In genomic region chr1:133083942-133084625, GRCm38 (mm10) we compare ENCODE assay signal across 8 mouse cellular contexts. TPM values are rescaled to one million over a fixed set of nuclear protein-coding genes. Genes with fewer than 3 reads are reported as not detected.
DNase-seq lines count a peak whose midpoint lies in the region; ATAC-seq and TF ChIP-seq lines count a peak whose summit lies in the region.

No protein-coding gene starts in this region.

- no peak for DNase-seq in forebrain, embryonic 10.5 days (ENCODE audit: extremely low spot score, low spot score)
- DNase-seq in embryonic facial prominence, embryonic 14.5 days (ENCODE audit: low spot score) = peak; percentile 31
- no peak for DNase-seq in adrenal gland, postnatal 4 days (ENCODE audit: low spot score in 2 of 2)
- DNase-seq in frontal cortex, adult 2 months (ENCODE audit: extremely low spot score in 1 of 2, low spot score in 1 of 2) = no peak
- DNase-seq in ovary, adult 18-20 months (ENCODE audit: low spot score) = no peak

- peaks cover 78% of the 10 kb centered on the region for H3K4me1 ChIP-seq in forebrain, embryonic 10.5 days
- peaks cover 47% of the 10 kb centered on the region for H3K4me1 ChIP-seq in forebrain, embryonic 13.5 days
- no peaks in the 10 kb centered on the region for H3K4me1 ChIP-seq in embryonic facial prominence, embryonic 14.5 days (ENCODE audit: control insufficient read depth, insufficient read depth, low read length)
- H3K4me1 ChIP-seq in intestine, postnatal 0 days (replicated peaks; ENCODE audit: control insufficient read depth, insufficient read depth, low read length) = peaks cover 4% of the 10 kb centered on the region

- no peak overlapping the region for H3K4me2 ChIP-seq in forebrain, embryonic 13.5 days
- no peak overlapping the region for H3K4me2 ChIP-seq in embryonic facial prominence, embryonic 14.5 days (ENCODE audit: low read depth, low read length)
- peak overlapping the region; percentile 47 for H3K4me2 ChIP-seq in intestine, postnatal 0 days (replicated peaks; ENCODE audit: low read depth)

- H3K27ac ChIP-seq in forebrain, embryonic 10.5 days = peak overlapping the region; percentile 73
- no peak overlapping the region for H3K27ac ChIP-seq in forebrain, embryonic 13.5 days
- no peak overlapping the region for H3K27ac ChIP-seq in embryonic facial prominence, embryonic 14.5 days (replicated peaks; ENCODE audit: low read depth, low read length)
- peak overlapping the region; percentile 76 for H3K27ac ChIP-seq in intestine, postnatal 0 days (ENCODE audit: low read depth, low read length)

- no peak for TF ChIP-seq CTCF in intestine, postnatal 0 days (IDR thresholded peaks at IDR 0.05; ENCODE audit: low read depth)

- no peak overlapping the region for H3K4me3 ChIP-seq in forebrain, embryonic 10.5 days
- no peak overlapping the region for H3K4me3 ChIP-seq in forebrain, embryonic 13.5 days
- no peak overlapping the region for H3K4me3 ChIP-seq in embryonic facial prominence, embryonic 14.5 days (ENCODE audit: low read depth, low read length)
- H3K4me3 ChIP-seq in intestine, postnatal 0 days (ENCODE audit: low read depth, low read length) = no peak overlapping the region

- no peaks in the 10 kb centered on the region for H3K9me3 ChIP-seq in forebrain, embryonic 10.5 days
- no peaks in the 10 kb centered on the region for H3K9me3 ChIP-seq in forebrain, embryonic 13.5 days (replicated peaks)
- H3K9me3 ChIP-seq in embryonic facial prominence, embryonic 14.5 days (ENCODE audit: control insufficient read depth, low read length) = no peaks in the 10 kb centered on the region
- no peaks in the 10 kb centered on the region for H3K9me3 ChIP-seq in intestine, postnatal 0 days (ENCODE audit: control insufficient read depth)

- H3K36me3 ChIP-seq in forebrain, embryonic 10.5 days (replicated peaks) = peaks cover 84% of the 10 kb centered on the region
- peaks cover 76% of the 10 kb centered on the region for H3K36me3 ChIP-seq in forebrain, embryonic 13.5 days (ENCODE audit: poor library complexity, severe bottlenecking)
- H3K36me3 ChIP-seq in embryonic facial prominence, embryonic 14.5 days (ENCODE audit: control insufficient read depth, insufficient read depth, low read length) = peaks cover 23% of the 10 kb centered on the region
- H3K36me3 ChIP-seq in intestine, postnatal 0 days (ENCODE audit: control insufficient read depth, insufficient read depth) = peaks cover 24% of the 10 kb centered on the region

- no peak overlapping the region for H3K9ac ChIP-seq in forebrain, embryonic 13.5 days
- no peak overlapping the region for H3K9ac ChIP-seq in embryonic facial prominence, embryonic 14.5 days (ENCODE audit: low read depth, low read length)
- no peak overlapping the region for H3K9ac ChIP-seq in intestine, postnatal 0 days (ENCODE audit: low read depth, low read length)

- no peak for ATAC-seq in forebrain, embryonic 13.5 days
- ATAC-seq in embryonic facial prominence, embryonic 14.5 days (ENCODE audit: low read depth) = no peak
- peak; percentile 90 for ATAC-seq in intestine, postnatal 0 days
- ATAC-seq in neutrophil, adult 5-6 weeks (ENCODE audit: extremely low read depth, insufficient number of reproducible peaks, low FRiP score, poor library complexity, severe bottlenecking) = peak; percentile 33; the same call in 1 of the 2 replicates

- WGBS in forebrain, embryonic 10.5 days = 73% methylated on average over 11 of the region's 11 CpGs
- 76% methylated on average over 11 of the region's 11 CpGs for WGBS in forebrain, embryonic 13.5 days
- 56% methylated on average over 9 of the region's 11 CpGs for WGBS in embryonic facial prominence, embryonic 14.5 days
- WGBS in intestine, postnatal 0 days = 31% methylated on average over 11 of the region's 11 CpGs

- no peaks in the 10 kb centered on the region for H3K27me3 ChIP-seq in forebrain, embryonic 10.5 days (ENCODE audit: poor library complexity, severe bottlenecking)
- H3K27me3 ChIP-seq in forebrain, embryonic 13.5 days = no peaks in the 10 kb centered on the region
- no peaks in the 10 kb centered on the region for H3K27me3 ChIP-seq in embryonic facial prominence, embryonic 14.5 days (replicated peaks; ENCODE audit: control insufficient read depth, insufficient read depth, low read length)
- H3K27me3 ChIP-seq in intestine, postnatal 0 days (replicated peaks; ENCODE audit: control insufficient read depth, insufficient read depth, low read length) = no peaks in the 10 kb centered on the region

RNA-seq across cellular contexts. Expression of gene Pik3c2b, which starts 38.6 kb away (rescaled TPM):
- 13.6 and 13.7 TPM in 2 replicates for polyA plus RNA-seq in forebrain, embryonic 10.5 days (2016; fragmentation: Nextera tagmentation; extraction: Ambion mirVana)
- 15.5 and 15.9 TPM in 2 replicates for polyA plus RNA-seq in forebrain, embryonic 13.5 days (2015; fragmentation: Nextera tagmentation; extraction: Ambion mirVana)
- 7.0 and 7.1 TPM in 2 replicates for polyA plus RNA-seq in embryonic facial prominence, embryonic 14.5 days (2014; fragmentation: Nextera tagmentation; extraction: Ambion mirVana)
- 3.1 TPM in 2 replicates for polyA plus RNA-seq in intestine, postnatal 0 days (2015; fragmentation: Nextera tagmentation; extraction: Ambion mirVana)
- total RNA-seq in neutrophil, adult 5-6 weeks (2017) = 33.1 and 34.9 TPM in 2 replicates
- total RNA-seq in adrenal gland, postnatal 4 days (2021) = 10 to 100 TPM; 11.0 to 11.2 TPM
- 14.9 and 16.2 TPM in 2 replicates for polyA plus RNA-seq in frontal cortex, adult 2 months (2012; rRNA removed)

RNA-seq across cellular contexts. Expression of gene Ppp1r15b, which starts 46.9 kb away (rescaled TPM):
- 59.1 and 59.3 TPM in 2 replicates for polyA plus RNA-seq in forebrain, embryonic 10.5 days (2016; fragmentation: Nextera tagmentation; extraction: Ambion mirVana)
- polyA plus RNA-seq in forebrain, embryonic 13.5 days (2015; fragmentation: Nextera tagmentation; extraction: Ambion mirVana) = 34.8 and 38.6 TPM in 2 replicates
- polyA plus RNA-seq in embryonic facial prominence, embryonic 14.5 days (2014; fragmentation: Nextera tagmentation; extraction: Ambion mirVana) = 42.0 and 42.1 TPM in 2 replicates
- polyA plus RNA-seq in intestine, postnatal 0 days (2015; fragmentation: Nextera tagmentation; extraction: Ambion mirVana) = 28.5 and 33.0 TPM in 2 replicates
- total RNA-seq in neutrophil, adult 5-6 weeks (2017) = 119 and 126 TPM in 2 replicates
- total RNA-seq in adrenal gland, postnatal 4 days (2021) = 10 to 100 TPM; 71.6 to 75.0 TPM
- polyA plus RNA-seq in frontal cortex, adult 2 months (2012; rRNA removed) = 26.3 and 27.2 TPM in 2 replicates

RNA-seq across cellular contexts. Expression of gene Mdm4, which starts 53.7 kb away (rescaled TPM):
- polyA plus RNA-seq in forebrain, embryonic 10.5 days (2016; fragmentation: Nextera tagmentation; extraction: Ambion mirVana) = 38.5 and 38.8 TPM in 2 replicates
- 44.8 and 46.3 TPM in 2 replicates for polyA plus RNA-seq in forebrain, embryonic 13.5 days (2015; fragmentation: Nextera tagmentation; extraction: Ambion mirVana)
- 33.4 and 40.3 TPM in 2 replicates for polyA plus RNA-seq in embryonic facial prominence, embryonic 14.5 days (2014; fragmentation: Nextera tagmentation; extraction: Ambion mirVana)
- 10.0 and 13.1 TPM in 2 replicates for polyA plus RNA-seq in intestine, postnatal 0 days (2015; fragmentation: Nextera tagmentation; extraction: Ambion mirVana)
- total RNA-seq in neutrophil, adult 5-6 weeks (2017) = 312 and 322 TPM in 2 replicates
- 100 to 1,000 TPM; 119 to 122 TPM for total RNA-seq in adrenal gland, postnatal 4 days (2021)
- polyA plus RNA-seq in frontal cortex, adult 2 months (2012; rRNA removed) = 67.2 TPM in 2 replicates

Comparison
In these comparisons a context has a peak if more than half of its experiments do, and no peak if none do; other contexts are left out.
1. H3K27ac ChIP-seq: peak in forebrain, embryonic 10.5 days (single experiment) and intestine, postnatal 0 days (single experiment); none in forebrain, embryonic 13.5 days (single experiment) and embryonic facial prominence, embryonic 14.5 days (single experiment).
2. ATAC-seq: peak in intestine, postnatal 0 days (single experiment) and neutrophil, adult 5-6 weeks (single experiment); none in forebrain, embryonic 13.5 days (single experiment) and embryonic facial prominence, embryonic 14.5 days (single experiment).